Mouse (Mus musculus): ENCODE results near the gene Gm42791.

Gm42791 gene

GRCm38 (mm10) chr5:148994706-148995414 is at the start of gene Gm42791:
Gene Gm42791 (minus strand): TSS chr5:148995147.
- DNase-seq (ENCODE audit: low spot score in 2 of 2), result peak; percentile 90 to 96

GRCm38 (mm10) chr5:149044067-149044466 is 49.1 kb upstream of the Gm42791 start:
- DNase-seq (ENCODE audit: low spot score in 2 of 2), result no peak

GRCm38 (mm10) chr5:149043240-149043639 is 48.3 kb upstream of the Gm42791 start:
- DNase-seq (ENCODE audit: low spot score in 2 of 2), result no peak

GRCm38 (mm10) chr5:149039825-149040224 is 44.9 kb upstream of the Gm42791 start:
- no peak for DNase-seq (ENCODE audit: low spot score in 2 of 2)

GRCm38 (mm10) chr5:149037729-149038128 is 42.8 kb upstream of the Gm42791 start:
- peak in 1 of 2 experiments; percentile 52 for DNase-seq (ENCODE audit: low spot score in 2 of 2)

GRCm38 (mm10) chr5:149036920-149037319 is 42.0 kb upstream of the Gm42791 start:
- DNase-seq (ENCODE audit: low spot score in 2 of 2), result no peak

GRCm38 (mm10) chr5:149032438-149032837 is 37.5 kb upstream of the Gm42791 start:
- DNase-seq (ENCODE audit: low spot score in 2 of 2), result no peak

GRCm38 (mm10) chr5:149031199-149031750 is 36.3 kb upstream of the Gm42791 start:
- peak; percentile 27 to 61 for DNase-seq (ENCODE audit: low spot score in 2 of 2)

- no peak for DNase-seq (ENCODE audit: low spot score in 2 of 2)
Measured at GRCm38 (mm10) chr5:149030103-149030502, 35.2 kb upstream of the Gm42791 start.

- DNase-seq (ENCODE audit: low spot score in 2 of 2), result no peak
Measured at GRCm38 (mm10) chr5:149028394-149028793, 33.4 kb upstream of the Gm42791 start.

GRCm38 (mm10) chr5:149027389-149027788 is 32.4 kb upstream of the Gm42791 start:
- no peak for DNase-seq (ENCODE audit: low spot score in 2 of 2)

GRCm38 (mm10) chr5:149021120-149021519 is 26.2 kb upstream of the Gm42791 start:
- DNase-seq (ENCODE audit: low spot score in 2 of 2), result no peak

GRCm38 (mm10) chr5:149020681-149021062 is 25.7 kb upstream of the Gm42791 start:
- no peak for DNase-seq (ENCODE audit: low spot score in 2 of 2)

- no peak for DNase-seq (ENCODE audit: low spot score in 2 of 2)
Measured at GRCm38 (mm10) chr5:149020059-149020680, 25.2 kb upstream of the Gm42791 start.

GRCm38 (mm10) chr5:149017666-149018415 is 22.9 kb upstream of the Gm42791 start:
- no peak for DNase-seq (ENCODE audit: low spot score in 2 of 2)

- DNase-seq (ENCODE audit: low spot score in 2 of 2), result no peak
Measured at GRCm38 (mm10) chr5:149017181-149017580, 22.2 kb upstream of the Gm42791 start.

GRCm38 (mm10) chr5:149016261-149016660 is 21.3 kb upstream of the Gm42791 start:
- DNase-seq (ENCODE audit: low spot score in 2 of 2), result no peak

GRCm38 (mm10) chr5:149015335-149016201 is 20.6 kb upstream of the Gm42791 start:
- DNase-seq (ENCODE audit: low spot score in 2 of 2), result no peak

GRCm38 (mm10) chr5:149014600-149015268 is 19.8 kb upstream of the Gm42791 start:
- peak in 1 of 2 experiments; percentile 44 for DNase-seq (ENCODE audit: low spot score in 2 of 2)

GRCm38 (mm10) chr5:149013817-149014508 is 19.0 kb upstream of the Gm42791 start:
- no peak for DNase-seq (ENCODE audit: low spot score in 2 of 2)

Measured in urinary bladder, postnatal 36 days (tissue).